Mouse (Mus musculus) megakaryocyte, embryonic 14.5 days (primary cell): ENCODE measurements around the gene Stk25.

ENCODE experiments used
- FLI1 ChIP-seq: IDR thresholded peaks from 2 replicates; pipeline ENCODE4 v1.6.1; 2012; ENCODE audit warnings: low read length, inconsistent platforms, mixed read lengths
- GATA1 ChIP-seq: IDR thresholded peaks from 3 replicates; pipeline ENCODE4 v1.6.1; 2012; ENCODE audit warnings: mixed read lengths, low read length, inconsistent platforms, borderline replicate concordance

GRCm38 (mm10) chr1:93588346-93588745 is 70.1 kb downstream of the Stk25 start:
- TF ChIP-seq GATA1 (no peak), FLI1 (no peak)
